Mouse (Mus musculus) bone marrow macrophage, adult 2 months (primary cell): ENCODE measurements at regions not wholly inside any gene's neighbourhood (a gene's known extent, or its start where the extent isn't known, plus 50 kb on each side); places are given as distances from the start of the nearest gene placed in this dataset.

Experiments used
- CTCF ChIP-seq: IDR thresholded peaks from 2 replicates; pipeline ENCODE4 v1.5.1; 2012; ENCODE audit warnings: low read depth, mild to moderate bottlenecking, low read length, moderate library complexity
- POLR2A ChIP-seq: IDR thresholded peaks from 2 replicates; pipeline ENCODE4 v1.6.1; 2012; ENCODE audit warnings: mild to moderate bottlenecking, low read depth, low read length, borderline replicate concordance

DNA sequence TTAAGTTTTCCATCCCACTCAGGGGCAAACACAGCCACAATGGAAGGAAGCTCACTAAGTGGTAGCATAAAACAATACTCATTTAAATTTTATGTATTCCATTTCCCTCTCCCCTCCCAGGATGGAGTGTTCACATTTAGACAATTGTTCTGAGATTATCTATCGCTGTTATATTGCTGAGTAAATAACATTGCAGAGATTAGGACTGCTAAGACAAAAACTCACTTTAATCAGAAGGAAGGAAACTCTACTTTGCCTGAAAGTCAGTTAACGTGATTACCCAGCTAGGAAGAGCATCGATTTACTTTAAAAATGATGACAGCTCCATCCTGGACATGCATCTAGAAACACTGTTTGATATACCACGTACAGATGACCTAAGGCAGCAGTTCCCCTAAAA lies 51.1 kb upstream of the Dab2 start:
- no peak for TF ChIP-seq POLR2A
- no peak for TF ChIP-seq CTCF
